Mouse (Mus musculus) kidney, adult 2 months (tissue): ENCODE results near the gene Ahrr.

Source experiments
- CTCF ChIP-seq: fragments of 200-500 bp; conservative IDR thresholded peaks from 2 replicates; pipeline ENCODE4 v1.5.1; 2011; ENCODE audit warnings: low read depth, mild to moderate bottlenecking, control low read depth, low read length, moderate library complexity, mixed read lengths; ENCODE audit not compliant: insufficient read depth, insufficient read length
- POLR2A ChIP-seq: fragments of 200-500 bp; IDR thresholded peaks from one replicate; pipeline ENCODE4 v1.6.1; 2011; ENCODE audit warnings: low read depth, low read length, control low read depth

DNA sequence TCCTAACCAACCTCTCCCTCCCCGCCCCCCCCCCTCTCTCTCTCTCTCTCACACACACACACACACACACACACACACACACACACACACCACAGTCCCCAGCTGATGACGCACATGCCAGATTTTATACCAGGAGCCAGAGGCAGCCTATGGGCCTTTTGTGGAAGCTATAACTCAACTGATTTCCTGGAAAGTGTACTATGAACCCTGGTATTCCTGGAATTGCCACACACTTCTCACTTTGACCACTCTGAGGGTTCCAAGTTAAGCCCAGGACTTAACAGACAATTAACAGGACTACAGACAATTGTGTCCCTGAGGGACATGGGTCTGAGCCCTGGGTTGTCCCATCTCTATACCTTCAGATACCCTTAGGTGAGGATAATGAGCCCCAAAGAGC is 9.8 kb downstream of the Ahrr start:
- TF ChIP-seq CTCF (no peak), POLR2A (no peak)
